Mouse (Mus musculus) stomach, postnatal 0 days (tissue): ENCODE data around the gene Pnpla3.

Experiments used
- CTCF ChIP-seq: IDR thresholded peaks from 2 replicates; pipeline ENCODE4 v1.5.1; 2016; ENCODE audit warnings: antibody characterized with exemption, low read depth, mild to moderate bottlenecking, moderate library complexity
- EP300 ChIP-seq: optimal IDR thresholded peaks from 2 replicates; pipeline ENCODE3; 2016; ENCODE audit warnings: antibody characterized with exemption

GRCm38 (mm10) chr15:84168170-84169161 lies 829 bp downstream of the Pnpla3 start:
- TF ChIP-seq EP300 = no peak
- no peak for TF ChIP-seq CTCF
